Mouse (Mus musculus): ENCODE data around the gene Celf1. TPM values are rescaled to one million over a fixed set of nuclear protein-coding genes. Genes with fewer than 3 reads are reported as not detected.

The Celf1 gene
- polyA plus RNA-seq, 1 experiment from 2014 or later, result 81.9 TPM

- Histone ChIP-seq H3K27ac (ENCODE audit: low read depth, low read length) (no peak overlapping the region), H3K4me1 (ENCODE audit: control insufficient read depth, insufficient read depth, low read depth, low read length) (peaks cover 14% of the 10 kb centered on the region), H3K4me3 (ENCODE audit: low read length) (no peak overlapping the region), H3K36me3 (ENCODE audit: control insufficient read depth, insufficient read depth, low read length) (peaks cover 33% of the 10 kb centered on the region), H3K4me2 (ENCODE audit: low read length) (no peak overlapping the region), H3K9me3 (ENCODE audit: control insufficient read depth, low read length) (no peaks in the 10 kb centered on the region), H3K27me3 (replicated peaks; ENCODE audit: control insufficient read depth, insufficient read depth, low read length) (no peaks in the 10 kb centered on the region), H3K9ac (ENCODE audit: low read depth, low read length) (no peak overlapping the region)
- no peak for ATAC-seq
- whole genome bisulfite sequencing, result 89% methylated on average over 1 of the region's 1 CpGs
Measured at GRCm38 (mm10) chr2:90911668-90912067, 28.5 kb upstream of the Celf1 start.

GRCm38 (mm10) chr2:90913671-90914070, 26.5 kb upstream of the Celf1 start:
- Histone ChIP-seq H3K4me1 (ENCODE audit: control insufficient read depth, insufficient read depth, low read depth, low read length) (peaks cover 22% of the 10 kb centered on the region), H3K9me3 (ENCODE audit: control insufficient read depth, low read length) (no peaks in the 10 kb centered on the region), H3K36me3 (ENCODE audit: control insufficient read depth, insufficient read depth, low read length) (peaks cover 31% of the 10 kb centered on the region), H3K4me3 (ENCODE audit: low read length) (no peak overlapping the region), H3K27ac (ENCODE audit: low read depth, low read length) (no peak overlapping the region), H3K27me3 (replicated peaks; ENCODE audit: control insufficient read depth, insufficient read depth, low read length) (no peaks in the 10 kb centered on the region), H3K4me2 (ENCODE audit: low read length) (no peak overlapping the region), H3K9ac (ENCODE audit: low read depth, low read length) (no peak overlapping the region)
- ATAC-seq, result no peak
- 71% methylated on average over 2 of the region's 2 CpGs for WGBS

DNA sequence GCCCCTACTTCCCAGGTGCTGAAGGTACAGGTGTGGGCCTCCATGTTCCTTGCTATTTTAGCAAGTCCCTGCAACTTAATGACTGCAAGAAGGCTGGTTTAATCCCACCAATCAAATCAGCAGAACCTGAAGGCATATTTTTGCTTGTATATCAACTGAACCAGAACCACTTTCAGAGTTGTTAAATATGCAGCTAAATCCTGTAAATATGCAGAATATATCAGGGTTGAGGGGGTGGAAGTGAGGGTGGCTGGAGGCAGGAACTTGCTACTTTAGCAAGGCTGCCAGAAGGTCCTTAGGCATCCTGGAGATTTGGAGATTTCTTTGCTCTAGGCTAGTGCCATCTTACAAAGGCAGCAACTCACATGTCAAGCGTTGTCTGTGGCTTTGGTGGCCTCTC, 24.7 kb upstream of the Celf1 start:
- no peak overlapping the region; the same call in 1 of the 2 replicates for H3K4me2 ChIP-seq (ENCODE audit: low read length)
- H3K9me3 ChIP-seq (ENCODE audit: control insufficient read depth, low read length), result no peaks in the 10 kb centered on the region
- H3K36me3 ChIP-seq (ENCODE audit: control insufficient read depth, insufficient read depth, low read length), result peaks cover 16% of the 10 kb centered on the region; the same call in 1 of the 2 replicates
- peaks cover 22% of the 10 kb centered on the region for H3K4me1 ChIP-seq (ENCODE audit: control insufficient read depth, insufficient read depth, low read depth, low read length)
- H3K27me3 ChIP-seq (replicated peaks; ENCODE audit: control insufficient read depth, insufficient read depth, low read length), result no peaks in the 10 kb centered on the region
- no peak for ATAC-seq
- no peak overlapping the region for H3K4me3 ChIP-seq (ENCODE audit: low read length)
- 63% methylated on average over 1 of the region's 1 CpGs for WGBS
- H3K27ac ChIP-seq (ENCODE audit: low read depth, low read length), result no peak overlapping the region
- H3K9ac ChIP-seq (ENCODE audit: low read depth, low read length), result peak overlapping the region; percentile 12; the same call in 1 of the 2 replicates

DNA sequence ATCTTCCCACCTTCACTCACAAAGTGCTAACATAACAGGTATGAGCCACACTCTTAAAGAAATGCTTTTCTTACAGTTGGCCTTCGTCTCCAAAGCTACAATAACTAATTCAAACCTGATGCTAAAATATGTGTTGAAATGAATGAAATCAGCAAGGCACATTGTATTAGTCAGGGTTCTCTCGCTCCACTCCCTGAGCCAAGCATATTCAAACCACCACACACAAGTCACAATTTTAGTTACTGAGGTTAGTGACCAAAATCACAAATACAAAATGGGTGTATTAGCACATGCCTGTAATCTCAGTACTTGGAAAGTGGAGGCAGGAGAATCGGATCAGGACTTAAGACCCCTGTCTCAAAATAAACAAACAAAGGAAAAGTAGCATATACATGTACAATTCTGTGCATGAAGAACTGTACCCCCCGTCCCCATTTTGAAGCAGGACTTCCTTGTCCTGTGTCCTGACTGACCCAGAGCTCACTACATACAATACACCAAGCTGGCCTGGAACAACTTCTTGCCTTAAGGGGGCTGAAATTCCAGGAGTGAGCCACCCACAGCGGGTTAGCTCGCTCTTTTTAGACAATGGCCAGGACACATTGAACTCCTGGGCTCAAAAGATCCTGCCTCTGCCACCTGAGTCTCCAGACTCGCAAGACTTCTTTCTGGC, 23.5 kb upstream of the Celf1 start:
- WGBS, result 27% methylated on average over 7 of the region's 7 CpGs

GRCm38 (mm10) chr2:90917233-90917998, 22.8 kb upstream of the Celf1 start:
- ATAC-seq, result peak; percentile 85
- peak overlapping the region; percentile 64 for H3K4me3 ChIP-seq (ENCODE audit: low read length)
- peaks cover 22% of the 10 kb centered on the region for H3K4me1 ChIP-seq (ENCODE audit: control insufficient read depth, insufficient read depth, low read depth, low read length)
- H3K36me3 ChIP-seq (ENCODE audit: control insufficient read depth, insufficient read depth, low read length), result peaks cover 5% of the 10 kb centered on the region; the same call in 1 of the 2 replicates
- H3K4me2 ChIP-seq (ENCODE audit: low read length), result peak overlapping the region; percentile 67
- H3K9me3 ChIP-seq (ENCODE audit: control insufficient read depth, low read length), result no peaks in the 10 kb centered on the region
- peak overlapping the region; percentile 91 for H3K27ac ChIP-seq (ENCODE audit: low read depth, low read length)
- H3K27me3 ChIP-seq (replicated peaks; ENCODE audit: control insufficient read depth, insufficient read depth, low read length), result no peaks in the 10 kb centered on the region
- under 1% methylated on average over 58 of the region's 73 CpGs for WGBS
- H3K9ac ChIP-seq (ENCODE audit: low read depth, low read length), result peak overlapping the region; percentile 94

More for the DNA sequence above, 23.5 kb upstream of the Celf1 start:
- Histone ChIP-seq H3K9ac (ENCODE audit: low read depth, low read length) (peak overlapping the region; percentile 94), H3K27ac (ENCODE audit: low read depth, low read length) (peak overlapping the region; percentile 91), H3K4me1 (ENCODE audit: control insufficient read depth, insufficient read depth, low read depth, low read length) (peaks cover 22% of the 10 kb centered on the region), H3K27me3 (replicated peaks; ENCODE audit: control insufficient read depth, insufficient read depth, low read length) (no peaks in the 10 kb centered on the region), H3K36me3 (ENCODE audit: control insufficient read depth, insufficient read depth, low read length) (peaks cover 7% of the 10 kb centered on the region; the same call in 1 of the 2 replicates), H3K4me3 (ENCODE audit: low read length) (peak overlapping the region; percentile 64), H3K4me2 (ENCODE audit: low read length) (peak overlapping the region; percentile 67), H3K9me3 (ENCODE audit: control insufficient read depth, low read length) (no peaks in the 10 kb centered on the region)
- peak; percentile 7 for ATAC-seq

- Histone ChIP-seq H3K4me3 (ENCODE audit: low read length) (peak overlapping the region; percentile 64), H3K9me3 (ENCODE audit: control insufficient read depth, low read length) (no peaks in the 10 kb centered on the region), H3K36me3 (ENCODE audit: control insufficient read depth, insufficient read depth, low read length) (peaks cover 5% of the 10 kb centered on the region; the same call in 1 of the 2 replicates), H3K27me3 (replicated peaks; ENCODE audit: control insufficient read depth, insufficient read depth, low read length) (no peaks in the 10 kb centered on the region), H3K4me1 (ENCODE audit: control insufficient read depth, insufficient read depth, low read depth, low read length) (peaks cover 22% of the 10 kb centered on the region), H3K4me2 (ENCODE audit: low read length) (peak overlapping the region; percentile 67), H3K9ac (ENCODE audit: low read depth, low read length) (peak overlapping the region; percentile 94), H3K27ac (ENCODE audit: low read depth, low read length) (peak overlapping the region; percentile 91)
- WGBS, result 10% methylated on average over 16 of the region's 16 CpGs
- ATAC-seq, result peak; percentile 72
Measured at GRCm38 (mm10) chr2:90917999-90918698, 22.0 kb upstream of the Celf1 start.

DNA sequence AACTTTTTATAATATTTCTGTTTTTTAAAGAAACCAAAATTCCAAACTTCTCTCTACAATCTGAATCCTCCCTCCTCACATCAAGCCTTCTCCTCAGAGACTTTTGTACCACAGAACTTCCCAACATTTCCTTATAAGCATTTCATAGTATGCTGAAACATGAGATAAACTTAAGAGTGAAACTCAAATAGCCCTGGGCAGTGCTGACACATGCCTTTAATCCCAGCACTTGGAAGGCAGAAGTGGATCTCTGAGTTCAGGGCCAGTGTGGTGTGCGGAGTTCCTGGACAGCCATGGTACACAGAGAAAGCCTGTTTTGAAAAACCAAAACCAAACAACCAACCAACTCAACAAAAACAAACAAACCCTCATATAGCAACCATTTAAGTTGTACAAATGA, 19.0 kb upstream of the Celf1 start:
- H3K27ac ChIP-seq (ENCODE audit: low read depth, low read length), result no peak overlapping the region
- H3K4me3 ChIP-seq (ENCODE audit: low read length), result no peak overlapping the region
- peaks cover 12% of the 10 kb centered on the region for H3K4me1 ChIP-seq (ENCODE audit: control insufficient read depth, insufficient read depth, low read depth, low read length)
- H3K9me3 ChIP-seq (ENCODE audit: control insufficient read depth, low read length), result no peaks in the 10 kb centered on the region
- H3K27me3 ChIP-seq (replicated peaks; ENCODE audit: control insufficient read depth, insufficient read depth, low read length), result no peaks in the 10 kb centered on the region
- ATAC-seq, result no peak
- H3K9ac ChIP-seq (ENCODE audit: low read depth, low read length), result no peak overlapping the region
- no peak overlapping the region for H3K4me2 ChIP-seq (ENCODE audit: low read length)
- no peaks in the 10 kb centered on the region for H3K36me3 ChIP-seq (ENCODE audit: control insufficient read depth, insufficient read depth, low read length)
- 88% methylated on average over 1 of the region's 1 CpGs for whole genome bisulfite sequencing

DNA sequence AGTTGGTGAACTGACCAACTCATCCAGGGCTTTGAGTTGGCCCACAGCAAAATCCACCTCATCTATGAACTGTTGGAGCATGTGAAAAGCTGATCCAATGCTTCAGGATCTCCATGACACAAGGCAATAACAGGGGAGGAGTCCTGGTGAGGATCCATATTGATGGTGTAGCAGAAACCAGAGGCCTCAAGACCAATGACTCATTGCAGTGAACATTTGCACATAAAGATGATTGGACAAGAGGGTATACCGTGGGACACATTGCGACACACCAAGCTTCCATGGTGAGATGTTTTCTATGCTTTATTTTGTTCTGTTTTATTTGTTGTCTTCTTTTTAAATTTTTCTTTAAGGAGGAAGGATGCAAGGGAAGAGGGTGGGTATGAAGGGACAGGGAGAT, 17.5 kb upstream of the Celf1 start:
- Histone ChIP-seq H3K36me3 (ENCODE audit: control insufficient read depth, insufficient read depth, low read length) (no peaks in the 10 kb centered on the region), H3K9ac (ENCODE audit: low read depth, low read length) (no peak overlapping the region), H3K4me3 (ENCODE audit: low read length) (no peak overlapping the region), H3K9me3 (ENCODE audit: control insufficient read depth, low read length) (no peaks in the 10 kb centered on the region), H3K27ac (ENCODE audit: low read depth, low read length) (no peak overlapping the region), H3K4me2 (ENCODE audit: low read length) (no peak overlapping the region), H3K27me3 (replicated peaks; ENCODE audit: control insufficient read depth, insufficient read depth, low read length) (no peaks in the 10 kb centered on the region), H3K4me1 (ENCODE audit: control insufficient read depth, insufficient read depth, low read depth, low read length) (peaks cover 5% of the 10 kb centered on the region)
- no peak for ATAC-seq
- WGBS, result 92% methylated on average over 2 of the region's 2 CpGs

DNA sequence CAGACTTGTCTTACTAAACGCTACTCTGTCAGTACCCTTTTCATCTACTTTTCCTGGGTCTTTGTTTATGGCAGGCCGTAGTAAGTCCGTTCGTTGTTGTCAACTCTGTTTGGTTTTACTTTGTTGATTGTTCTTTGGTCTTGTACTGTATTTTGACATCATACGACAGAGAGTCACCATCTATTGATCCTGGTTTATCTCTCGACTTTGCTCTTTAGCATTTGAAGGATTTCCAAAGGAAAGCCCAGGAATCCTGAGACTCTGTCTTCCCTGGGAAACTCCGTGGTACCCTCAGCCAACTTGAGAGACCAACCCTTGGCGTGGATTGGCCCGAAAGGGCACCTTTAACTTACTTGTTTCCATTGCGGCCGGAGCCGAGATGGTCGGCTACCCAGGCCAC, 11.6 kb upstream of the Celf1 start:
- Histone ChIP-seq H3K9ac (ENCODE audit: low read depth, low read length) (no peak overlapping the region), H3K4me3 (ENCODE audit: low read length) (no peak overlapping the region), H3K27me3 (replicated peaks; ENCODE audit: control insufficient read depth, insufficient read depth, low read length) (no peaks in the 10 kb centered on the region), H3K4me1 (ENCODE audit: control insufficient read depth, insufficient read depth, low read depth, low read length) (no peaks in the 10 kb centered on the region), H3K36me3 (ENCODE audit: control insufficient read depth, insufficient read depth, low read length) (no peaks in the 10 kb centered on the region), H3K9me3 (ENCODE audit: control insufficient read depth, low read length) (no peaks in the 10 kb centered on the region), H3K4me2 (ENCODE audit: low read length) (no peak overlapping the region), H3K27ac (ENCODE audit: low read depth, low read length) (no peak overlapping the region)
- WGBS, result 89% methylated on average over 13 of the region's 13 CpGs
- no peak for ATAC-seq

Data from hindbrain, embryonic 16.5 days (tissue).